Mouse (Mus musculus) CH12.LX (cell line): ENCODE data around the gene Gtsf2.

Experiments
- CTCF ChIP-seq, 2 experiments: IDR thresholded peaks in 1 of 2; conservative IDR thresholded peaks in 1 of 2; 2 replicates each; pipeline ENCODE4 v1.5.1; 2011 to 2012; ENCODE audit warnings: low read depth in 2 of 2, low read length in 2 of 2, improper control_type of control experiment in 1 of 2, inconsistent platforms in 1 of 2, mild to moderate bottlenecking in 1 of 2, moderate library complexity in 1 of 2
- NELFE ChIP-seq: IDR thresholded peaks from 2 replicates; pipeline ENCODE4 v1.6.1; 2011; ENCODE audit warnings: low read depth, low read length, improper control_type of control experiment
- POLR2A ChIP-seq: IDR thresholded peaks from 2 replicates; pipeline ENCODE4 v1.6.1; 2011; ENCODE audit warnings: low read depth, mild to moderate bottlenecking, improper control_type of control experiment, low read length
- POLR2AphosphoS2 ChIP-seq: IDR thresholded peaks from 2 replicates; pipeline ENCODE4 v1.6.1; 2011; ENCODE audit warnings: low read depth, low read length, improper control_type of control experiment
- USF2 ChIP-seq: conservative IDR thresholded peaks from 2 replicates; pipeline ENCODE4 v1.6.1; 2011; ENCODE audit warnings: low read depth, low read length, improper control_type of control experiment
- ZMIZ1 ChIP-seq: IDR thresholded peaks from 2 replicates; pipeline ENCODE4 v1.6.1; 2012; ENCODE audit warnings: low read depth, mild to moderate bottlenecking, inconsistent platforms, low read length, improper control_type of control experiment
- ZNF384 ChIP-seq: IDR thresholded peaks from 2 replicates; pipeline ENCODE4 v1.6.1; 2012; ENCODE audit warnings: low read depth, low read length, improper control_type of control experiment, inconsistent platforms

- TF ChIP-seq ZNF384 (no peak), POLR2AphosphoS2 (no peak), CTCF (conservative IDR thresholded peaks at IDR 0.05 in 1 of 2, IDR thresholded peaks at IDR 0.05 in 1 of 2; ENCODE audit: low read depth in 2 of 2, low read length in 2 of 2) (no peak), POLR2A (no peak), USF2 (no peak), NELFE (no peak), ZMIZ1 (no peak)
Observed at GRCm38 (mm10) chr15:103496204-103497140, 48.2 kb upstream of the Gtsf2 start.
